Mouse (Mus musculus): ENCODE measurements at regions not wholly inside any gene's neighbourhood (a gene's known extent, or its start where the extent isn't known, plus 50 kb on each side); places are given as distances from the start of the nearest gene placed in this dataset.

- TF ChIP-seq CTCF (IDR thresholded peaks at IDR 0.05; ENCODE audit: control insufficient read depth, insufficient read depth, insufficient read length) (no peak), USF1 (IDR thresholded peaks at IDR 0.05; ENCODE audit: low read depth) (no peak)
Measured at GRCm38 (mm10) chr11:7697591-7697990, 483.9 kb upstream of the Igfbp3 start.
